Mouse (Mus musculus) CH12F3 (cell line): ENCODE measurements around the gene Hoxb7.

Source experiments
- in situ Hi-C: fragments of 300-500 bp; cut with MboI; formaldehyde crosslinking; loops from 2 replicates; pipeline ENCODE4 v1.14.3; 2020; ENCODE audit warnings: low sequenced_read_pairs

The Hoxb7 gene

GRCm38 (mm10) chr11:96297428-96297827 is 11.0 kb downstream of the Hoxb7 start:
- in situ Hi-C loops: loop anchor here (25.0 kb wide), 1 partner anchor 565 kb away; no protein-coding TSS in a partner anchor

- in situ Hi-C loops: loop anchor here (25.0 kb wide), 1 partner anchor 564 kb away; no protein-coding TSS in a partner anchor
These were observed 11.7 kb downstream of the Hoxb7 start for GRCm38 (mm10) chr11:96297968-96298635.

GRCm38 (mm10) chr11:96298895-96299667 is 12.7 kb downstream of the Hoxb7 start:
- in situ Hi-C loops: loop anchor here (25.0 kb wide), 1 partner anchor 563 kb away; no protein-coding TSS in a partner anchor

GRCm38 (mm10) chr11:96299781-96300180 is 13.4 kb downstream of the Hoxb7 start:
- in situ Hi-C loops: loop anchor here (25.0 kb wide), 1 partner anchor 563 kb away; no protein-coding TSS in a partner anchor

- in situ Hi-C loops: no loop called here
These were observed 14.1 kb downstream of the Hoxb7 start for GRCm38 (mm10) chr11:96300354-96301063.

- in situ Hi-C loops: no loop called here
These were observed 14.6 kb downstream of the Hoxb7 start for GRCm38 (mm10) chr11:96301064-96301431.

- in situ Hi-C loops: no loop called here
These were observed 15.4 kb downstream of the Hoxb7 start for GRCm38 (mm10) chr11:96301837-96302236.

- in situ Hi-C loops: no loop called here
These were observed 16.1 kb downstream of the Hoxb7 start for GRCm38 (mm10) chr11:96302381-96303150.

- in situ Hi-C loops: no loop called here
These were observed 17.0 kb downstream of the Hoxb7 start, which contains the start of gene Hoxb5 for GRCm38 (mm10) chr11:96303151-96304099. TSS of gene Hoxb5 (plus strand) at chr11:96303336.

- in situ Hi-C loops: no loop called here
These were observed 18.2 kb downstream of the Hoxb7 start for GRCm38 (mm10) chr11:96304381-96305195.

GRCm38 (mm10) chr11:96305505-96306182 is 19.2 kb downstream of the Hoxb7 start:
- in situ Hi-C loops: no loop called here

GRCm38 (mm10) chr11:96306183-96306907 is 19.9 kb downstream of the Hoxb7 start:
- in situ Hi-C loops: no loop called here

GRCm38 (mm10) chr11:96306908-96307269 is 20.5 kb downstream of the Hoxb7 start:
- in situ Hi-C loops: no loop called here

GRCm38 (mm10) chr11:96308763-96309162 is 22.3 kb downstream of the Hoxb7 start:
- in situ Hi-C loops: no loop called here

GRCm38 (mm10) chr11:96309288-96309687 is 22.9 kb downstream of the Hoxb7 start:
- in situ Hi-C loops: no loop called here

GRCm38 (mm10) chr11:96310183-96310938 is 23.9 kb downstream of the Hoxb7 start:
- in situ Hi-C loops: no loop called here

- in situ Hi-C loops: no loop called here
These were observed 24.7 kb downstream of the Hoxb7 start for GRCm38 (mm10) chr11:96311097-96311496.
